Mouse (Mus musculus) midbrain, postnatal 0 days (tissue): ENCODE measurements at regions not wholly inside any gene's neighbourhood (a gene's known extent, or its start where the extent isn't known, plus 50 kb on each side); places are given as distances from the start of the nearest gene placed in this dataset.

Experiments
- ATAC-seq: fragments of 200-750 bp; cut with Nextera tagmentation; 2 replicates; pipeline ENCODE4 v1.8.0; 2017; ENCODE audit warnings: moderate number of reproducible peaks, mild to moderate bottlenecking, moderate TSS enrichment, moderate library complexity; ENCODE audit not compliant: low FRiP score
- DNase-seq: peaks from one replicate; pipeline ENCODE4 v3.0.0-alpha.2; 2015; ENCODE audit warnings: low spot score
- H3K27ac ChIP-seq: fragments of 300-500 bp; sonication (generic); 2 replicates; pipeline ENCODE4 v1.5.1; 2014; ENCODE audit warnings: low read depth, mild to moderate bottlenecking, low read length, mixed read lengths
- H3K27me3 ChIP-seq: fragments of 300-500 bp; sonication (generic); 2 replicates; pipeline ENCODE4 v1.6.1; 2014; ENCODE audit warnings: low read length, control low read depth, mixed read lengths; ENCODE audit not compliant: insufficient read depth
- H3K36me3 ChIP-seq: fragments of 300-500 bp; sonication (generic); 2 replicates; pipeline ENCODE4 v1.6.1; 2014; ENCODE audit warnings: low read length, control low read depth, mixed read lengths; ENCODE audit not compliant: insufficient read depth
- H3K4me1 ChIP-seq: fragments of 300-500 bp; sonication (generic); 2 replicates; pipeline ENCODE4 v1.6.1; 2014; ENCODE audit warnings: mild to moderate bottlenecking, control low read depth, antibody characterized with exemption, low read length, mixed read lengths; ENCODE audit not compliant: insufficient read depth
- H3K4me2 ChIP-seq: fragments of 300-500 bp; sonication (generic); 2 replicates; pipeline ENCODE4 v1.6.1; 2014; ENCODE audit warnings: low read depth, mild to moderate bottlenecking, low read length, mixed read lengths; ENCODE audit not compliant: poor library complexity, severe bottlenecking
- H3K4me3 ChIP-seq: fragments of 300-500 bp; sonication (generic); 2 replicates; pipeline ENCODE4 v1.5.1; 2014; ENCODE audit warnings: low read depth, mild to moderate bottlenecking, low read length, moderate library complexity
- H3K9ac ChIP-seq: fragments of 300-500 bp; sonication (generic); replicated peaks from 2 replicates; pipeline ENCODE4 v1.6.1; 2014; ENCODE audit warnings: mild to moderate bottlenecking, low read length, moderate library complexity, mixed read lengths; ENCODE audit not compliant: poor library complexity, severe bottlenecking
- H3K9me3 ChIP-seq: fragments of 300-500 bp; sonication (generic); 2 replicates; pipeline ENCODE4 v1.6.1; 2016; ENCODE audit warnings: low read length, control low read depth
- CTCF ChIP-seq: IDR thresholded peaks from 2 replicates; pipeline ENCODE4 v1.5.1; 2016; ENCODE audit warnings: antibody characterized with exemption, mild to moderate bottlenecking
- WGBS: fragments of 180-500 bp; shearing (Covaris S2); extraction: QIAGEN DNeasy Blood & Tissue Kit; methylation state at CpG from one replicate; pipeline ENCODE4 v1.1.7; 2014; 5-methylcytosine and 5-hydroxymethylcytosine counted together

DNA sequence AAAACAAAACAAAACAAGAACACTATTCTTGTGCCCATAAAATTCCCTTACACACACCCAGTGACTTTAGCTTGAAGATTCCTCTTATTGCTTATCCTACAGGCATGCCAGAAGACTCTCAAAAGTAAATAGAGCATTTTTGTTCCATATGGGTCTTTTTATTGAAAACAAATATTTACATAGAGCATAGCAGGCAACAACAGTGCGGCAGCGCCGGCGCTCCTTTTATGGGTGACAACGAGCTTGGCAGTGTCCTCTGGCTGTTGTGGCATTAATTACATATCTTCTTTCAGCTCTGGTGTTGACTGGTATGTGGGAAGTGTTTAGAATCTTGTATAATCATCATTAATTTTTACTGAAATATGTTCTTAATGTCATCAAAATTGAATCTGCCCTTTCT is 242.2 kb upstream of the Fbxl7 start:
- TF ChIP-seq CTCF: no peak
- Histone ChIP-seq H3K4me2 (no peak overlapping the region), H3K9me3 (no peaks in the 10 kb centered on the region), H3K27me3 (no peaks in the 10 kb centered on the region), H3K9ac (no peak overlapping the region), H3K4me1 (no peaks in the 10 kb centered on the region), H3K4me3 (no peak overlapping the region), H3K36me3 (no peaks in the 10 kb centered on the region), H3K27ac (no peak overlapping the region)
- WGBS: 86% methylated on average over 5 of the region's 5 CpGs
- DNase-seq (no peak), ATAC-seq (no peak)

DNA sequence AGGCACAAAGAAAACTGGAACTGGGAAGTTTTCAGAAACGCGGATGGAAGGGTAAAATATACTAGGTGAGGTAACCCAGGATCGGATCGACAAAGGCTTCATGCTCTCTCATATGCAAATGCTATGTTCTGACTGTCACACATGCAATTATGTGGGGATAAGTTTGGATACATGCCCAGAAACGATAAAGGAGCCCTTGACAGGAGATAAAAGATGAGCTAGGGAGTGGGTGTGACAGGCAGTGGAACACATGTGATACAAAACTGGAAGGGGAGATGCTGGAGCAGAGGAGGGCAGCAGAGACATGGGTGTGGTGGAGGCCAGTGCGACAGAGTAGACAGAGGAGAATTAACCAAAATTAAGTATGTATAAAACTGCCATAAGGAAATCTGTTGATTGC is 250.5 kb upstream of the Fbxl7 start:
- Histone ChIP-seq H3K4me3 (no peak overlapping the region), H3K27me3 (no peaks in the 10 kb centered on the region), H3K4me2 (no peak overlapping the region), H3K9ac (no peak overlapping the region), H3K9me3 (no peaks in the 10 kb centered on the region), H3K4me1 (no peaks in the 10 kb centered on the region), H3K27ac (no peak overlapping the region), H3K36me3 (no peaks in the 10 kb centered on the region)
- DNase-seq (no peak), ATAC-seq (no peak)
- TF ChIP-seq CTCF: no peak
- 56% methylated on average over 6 of the region's 6 CpGs for WGBS

DNA sequence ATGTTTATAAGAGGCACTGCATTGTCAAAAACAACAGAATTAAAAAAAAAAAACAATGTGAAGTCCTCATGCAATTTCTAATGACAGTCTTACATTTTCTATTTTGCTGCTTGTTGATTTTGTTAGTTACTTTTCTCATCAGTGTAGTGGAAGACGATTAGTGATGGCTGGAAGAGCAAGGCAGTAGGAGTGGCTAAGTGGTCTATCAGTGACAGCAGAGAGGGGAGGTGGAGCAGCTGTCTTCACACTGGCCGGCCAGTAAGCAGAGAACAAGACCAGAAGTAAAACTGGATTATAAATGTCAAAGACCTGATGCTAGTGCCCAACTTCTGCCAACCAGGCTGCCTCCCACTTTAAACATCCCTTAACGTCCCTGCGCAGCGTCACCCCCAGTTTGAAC is 265.6 kb upstream of the Fbxl7 start:
- no peak for TF ChIP-seq CTCF
- Histone ChIP-seq H3K4me1 (no peaks in the 10 kb centered on the region), H3K36me3 (no peaks in the 10 kb centered on the region)

DNA sequence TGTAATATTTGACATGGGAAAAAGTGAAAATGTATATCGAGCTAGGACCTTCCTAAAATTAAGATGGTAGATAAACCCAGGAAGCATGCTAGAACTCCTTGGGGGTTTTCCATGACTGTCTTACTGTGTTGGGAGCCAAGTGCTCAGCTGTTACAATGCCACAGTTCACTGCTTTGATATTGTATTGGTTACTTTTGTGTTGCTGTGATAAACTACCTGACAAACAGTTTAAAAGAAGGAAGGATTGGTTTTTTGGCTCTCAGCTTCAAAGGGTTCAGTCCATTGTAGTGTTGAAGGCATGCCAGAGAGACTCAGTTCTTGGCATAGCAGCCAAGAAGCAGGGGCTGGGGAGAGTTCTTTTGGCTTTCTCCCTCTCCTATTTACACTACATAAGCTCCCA is 272.1 kb upstream of the Fbxl7 start:
- H3K27me3 ChIP-seq: no peaks in the 10 kb centered on the region
- no peaks in the 10 kb centered on the region for H3K9me3 ChIP-seq
- no peak overlapping the region for H3K4me3 ChIP-seq
- H3K4me2 ChIP-seq: no peak overlapping the region
- DNase-seq (no peak), ATAC-seq (no peak)
- H3K36me3 ChIP-seq: no peaks in the 10 kb centered on the region
- H3K27ac ChIP-seq: no peak overlapping the region
- H3K4me1 ChIP-seq: no peaks in the 10 kb centered on the region
- no peak overlapping the region for H3K9ac ChIP-seq
- 86% methylated on average over 1 of the region's 1 CpGs for WGBS
- no peak for TF ChIP-seq CTCF

More for the DNA sequence above, 265.6 kb upstream of the Fbxl7 start:
- ATAC-seq: no peak
- H3K27me3 ChIP-seq: no peaks in the 10 kb centered on the region
- WGBS: 76% methylated on average over 5 of the region's 5 CpGs
- DNase-seq: no peak
- H3K4me2 ChIP-seq: no peak overlapping the region
- no peak overlapping the region for H3K4me3 ChIP-seq
- H3K9me3 ChIP-seq: no peaks in the 10 kb centered on the region
- H3K9ac ChIP-seq: no peak overlapping the region
- H3K27ac ChIP-seq: no peak overlapping the region

DNA sequence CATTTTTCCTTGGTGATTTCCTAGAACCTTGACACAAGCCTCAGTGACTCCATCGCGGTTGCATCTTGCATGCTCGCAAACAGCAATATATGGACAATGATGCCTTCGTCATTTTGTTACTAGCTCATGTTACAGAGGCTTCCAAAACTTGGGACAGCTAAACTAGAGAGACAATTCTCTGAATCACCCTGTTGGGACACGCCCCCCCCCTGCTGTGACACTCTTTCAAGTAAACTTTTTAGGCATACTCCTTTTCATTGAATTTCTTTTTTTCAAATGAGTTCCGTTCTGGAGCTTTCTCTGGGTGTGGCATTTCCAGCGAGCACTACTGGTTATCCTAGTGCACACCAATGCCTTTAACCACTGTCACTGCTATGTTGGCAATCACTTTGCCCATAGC is 274.5 kb upstream of the Fbxl7 start:
- H3K27ac ChIP-seq: no peak overlapping the region
- no peak for TF ChIP-seq CTCF
- H3K9me3 ChIP-seq: no peaks in the 10 kb centered on the region
- H3K27me3 ChIP-seq: no peaks in the 10 kb centered on the region
- no peak overlapping the region for H3K4me2 ChIP-seq
- no peaks in the 10 kb centered on the region for H3K4me1 ChIP-seq
- H3K36me3 ChIP-seq: no peaks in the 10 kb centered on the region
- DNase-seq (no peak), ATAC-seq (no peak)
- no peak overlapping the region for H3K4me3 ChIP-seq
- 89% methylated on average over 7 of the region's 7 CpGs for WGBS
- no peak overlapping the region for H3K9ac ChIP-seq

DNA sequence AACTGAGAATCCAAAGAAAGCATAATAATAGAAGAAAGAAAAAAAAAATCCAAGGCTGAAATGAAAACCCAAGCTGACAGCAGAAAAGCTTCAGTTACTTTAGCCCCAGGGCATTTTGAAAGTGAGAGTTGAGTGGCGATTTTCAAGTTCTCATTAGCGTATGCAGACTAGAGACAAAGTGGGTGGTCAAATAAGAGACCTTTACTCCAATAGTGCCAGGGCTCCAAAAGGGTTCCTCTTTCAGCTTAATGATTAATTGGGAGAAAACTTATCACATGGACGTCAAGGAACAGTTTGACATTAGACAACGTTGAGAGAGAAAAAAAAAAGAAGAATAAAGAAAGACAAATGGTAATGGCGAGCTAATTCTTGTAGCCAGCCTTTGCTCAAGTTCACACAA is 278.1 kb upstream of the Fbxl7 start:
- H3K4me3 ChIP-seq: no peak overlapping the region
- H3K4me2 ChIP-seq: no peak overlapping the region
- no peaks in the 10 kb centered on the region for H3K27me3 ChIP-seq
- no peak for TF ChIP-seq CTCF
- WGBS: 56% methylated on average over 5 of the region's 5 CpGs
- no peak overlapping the region for H3K27ac ChIP-seq
- ATAC-seq (no peak), DNase-seq (no peak)
- H3K36me3 ChIP-seq: no peaks in the 10 kb centered on the region
- H3K9ac ChIP-seq: no peak overlapping the region
- H3K4me1 ChIP-seq: no peaks in the 10 kb centered on the region
- no peaks in the 10 kb centered on the region for H3K9me3 ChIP-seq
